Mouse (Mus musculus) intestine, postnatal 0 days (tissue): ENCODE data around the gene Camta1. TPM values are rescaled to one million over a fixed set of nuclear protein-coding genes. Genes with fewer than 3 reads are reported as not detected.
A peak's percentile ranks its signal among the peaks of the same experiment; 100 is the strongest.

Source experiments
- ATAC-seq: fragments of 200-750 bp; cut with Nextera tagmentation; 2 replicates; pipeline ENCODE4 v1.8.0; 2017; ENCODE audit warnings: mild to moderate bottlenecking, moderate TSS enrichment, moderate library complexity
- H3K27ac ChIP-seq: fragments of 300-500 bp; sonication (generic); 2 replicates; pipeline ENCODE4 v1.5.1; 2014; ENCODE audit warnings: mild to moderate bottlenecking, low read depth, low read length, moderate library complexity
- H3K27me3 ChIP-seq: fragments of 300-500 bp; sonication (generic); replicated peaks from 2 replicates; pipeline ENCODE4 v1.6.1; 2014; ENCODE audit warnings: low read length, mixed read lengths; ENCODE audit not compliant: control insufficient read depth, insufficient read depth
- H3K36me3 ChIP-seq: fragments of 300-500 bp; sonication (generic); 2 replicates; pipeline ENCODE4 v1.6.1; 2014; ENCODE audit warnings: mild to moderate bottlenecking, moderate library complexity; ENCODE audit not compliant: control insufficient read depth, insufficient read depth
- H3K4me1 ChIP-seq: fragments of 300-500 bp; sonication (generic); replicated peaks from 2 replicates; pipeline ENCODE4 v1.6.1; 2014; ENCODE audit warnings: antibody characterized with exemption, low read length, mixed read lengths; ENCODE audit not compliant: control insufficient read depth, insufficient read depth
- H3K4me2 ChIP-seq: fragments of 300-500 bp; sonication (generic); replicated peaks from 2 replicates; pipeline ENCODE4 v1.6.1; 2014; ENCODE audit warnings: low read depth, mild to moderate bottlenecking, moderate library complexity
- H3K4me3 ChIP-seq: fragments of 300-500 bp; sonication (generic); 2 replicates; pipeline ENCODE4 v1.5.1; 2014; ENCODE audit warnings: low read depth, low read length
- H3K9ac ChIP-seq: fragments of 300-500 bp; sonication (generic); 2 replicates; pipeline ENCODE4 v1.6.1; 2014; ENCODE audit warnings: mild to moderate bottlenecking, low read depth, low read length
- H3K9me3 ChIP-seq: fragments of 300-500 bp; sonication (generic); 2 replicates; pipeline ENCODE4 v1.6.1; 2016; ENCODE audit warnings: mixed run types; ENCODE audit not compliant: control insufficient read depth
- CTCF ChIP-seq: sonication (generic); IDR thresholded peaks from 2 replicates; pipeline ENCODE4 v1.5.1; 2016; ENCODE audit warnings: low read depth, mild to moderate bottlenecking, control low read depth, antibody characterized with exemption, moderate library complexity
- WGBS: fragments of 180-500 bp; shearing (Covaris S2); extraction: QIAGEN DNeasy Blood & Tissue Kit; methylation state at CpG from one replicate; pipeline ENCODE4 v1.1.7; 2014; 5-methylcytosine and 5-hydroxymethylcytosine counted together
- polyA plus RNA-seq: library from polyadenylated mRNA; unstranded; fragments of >200 nt; fragmentation: Nextera tagmentation; extraction: Ambion mirVana; gene quantifications from 2 replicates; pipeline ENCODE4 v1.2.1, GENCODE M21; 2015

Camta1 gene
- polyA plus RNA-seq, 1 experiment from 2014 or later, result 54.1 TPM

DNA sequence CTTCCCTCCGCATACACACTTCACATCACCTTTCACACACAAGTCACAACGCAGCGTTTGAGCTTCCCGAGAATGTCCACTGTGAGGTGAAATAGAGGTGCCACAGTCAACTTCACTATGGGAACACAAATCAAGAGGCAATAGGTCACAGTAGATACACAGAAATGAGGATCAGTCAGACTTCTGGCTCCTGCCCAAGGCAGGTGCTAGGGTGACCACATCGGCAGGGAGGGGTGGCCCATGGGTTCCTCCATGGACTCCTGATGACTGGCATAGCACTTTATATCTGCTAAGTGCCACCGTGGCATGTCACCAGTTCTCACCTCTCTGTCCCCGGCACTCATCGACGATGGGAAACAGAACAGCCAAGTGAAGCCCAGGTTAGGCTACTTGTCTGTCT, 863.0 kb downstream of the Camta1 start:
- H3K4me3 ChIP-seq, result no peak overlapping the region
- no peaks in the 10 kb centered on the region for H3K4me1 ChIP-seq
- no peak for ATAC-seq
- H3K4me2 ChIP-seq, result no peak overlapping the region
- no peak overlapping the region for H3K27ac ChIP-seq
- TF ChIP-seq CTCF, result no peak
- 92% methylated on average over 9 of the region's 9 CpGs for WGBS
- H3K9ac ChIP-seq, result no peak overlapping the region
- H3K9me3 ChIP-seq, result no peaks in the 10 kb centered on the region
- no peaks in the 10 kb centered on the region for H3K27me3 ChIP-seq
- H3K36me3 ChIP-seq, result no peaks in the 10 kb centered on the region

DNA sequence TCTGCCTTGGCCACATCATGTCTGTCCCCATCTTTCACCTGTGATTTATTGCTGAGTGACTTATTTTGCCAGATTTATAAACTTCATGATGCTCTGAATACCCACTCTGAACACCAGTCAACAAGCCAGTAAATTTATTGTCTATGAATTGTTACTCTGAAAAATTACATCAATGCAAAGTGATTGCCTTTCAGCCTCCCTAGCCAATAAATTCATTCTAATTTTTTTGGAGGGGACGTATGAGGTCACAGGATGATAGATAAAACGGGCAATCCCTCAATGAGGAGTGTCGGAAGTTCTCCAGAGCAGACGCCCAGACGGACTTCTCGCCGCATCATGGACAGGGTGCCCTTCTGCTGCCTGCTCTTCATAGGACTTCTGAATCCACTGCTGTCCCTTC, 864.9 kb downstream of the Camta1 start, which contains the start of gene Uts2:
Gene Uts2 (plus strand): TSS at position 301 of the 400 bp plus-strand sequence.
- Histone ChIP-seq H3K27ac (no peak within 1 kb of the TSS), H3K27me3 (no peaks in the 10 kb centered on the region), H3K4me3 (no peak within 1 kb of the TSS), H3K9ac (no peak within 1 kb of the TSS), H3K9me3 (no peaks in the 10 kb centered on the region), H3K4me2 (no peak within 1 kb of the TSS), H3K4me1 (no peaks in the 10 kb centered on the region), H3K36me3 (no peaks in the 10 kb centered on the region)
- TF ChIP-seq CTCF, result no peak
- ATAC-seq, result no peak
- WGBS, result 87% methylated on average over 7 of the region's 7 CpGs

DNA sequence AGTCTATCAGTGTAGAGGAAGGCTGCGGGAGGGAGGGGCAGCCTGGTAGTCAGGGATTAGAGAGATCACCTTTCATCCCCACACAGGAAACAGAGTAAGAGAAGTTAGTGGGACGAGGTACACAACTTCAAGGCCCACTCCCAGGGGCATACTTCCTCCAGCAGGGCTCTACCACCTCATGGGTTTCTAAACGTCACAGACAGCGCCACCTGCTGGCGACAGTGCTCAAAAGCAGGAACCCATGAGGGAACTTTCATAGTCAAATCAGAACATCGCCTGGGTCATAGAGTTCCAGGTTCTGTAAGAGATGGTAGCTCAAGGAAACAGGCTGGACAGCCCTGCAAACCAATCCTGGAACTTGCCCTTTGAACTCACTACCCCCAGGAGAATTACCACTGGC, 871.5 kb downstream of the Camta1 start:
- H3K4me1 ChIP-seq, result no peaks in the 10 kb centered on the region
- TF ChIP-seq CTCF, result peak; percentile 63
- 52% methylated on average over 6 of the region's 6 CpGs for WGBS
- no peaks in the 10 kb centered on the region for H3K27me3 ChIP-seq
- no peak overlapping the region for H3K4me2 ChIP-seq
- no peaks in the 10 kb centered on the region for H3K36me3 ChIP-seq
- no peak for ATAC-seq
- no peak overlapping the region for H3K27ac ChIP-seq
- no peaks in the 10 kb centered on the region for H3K9me3 ChIP-seq
- H3K9ac ChIP-seq, result no peak overlapping the region
- no peak overlapping the region for H3K4me3 ChIP-seq

DNA sequence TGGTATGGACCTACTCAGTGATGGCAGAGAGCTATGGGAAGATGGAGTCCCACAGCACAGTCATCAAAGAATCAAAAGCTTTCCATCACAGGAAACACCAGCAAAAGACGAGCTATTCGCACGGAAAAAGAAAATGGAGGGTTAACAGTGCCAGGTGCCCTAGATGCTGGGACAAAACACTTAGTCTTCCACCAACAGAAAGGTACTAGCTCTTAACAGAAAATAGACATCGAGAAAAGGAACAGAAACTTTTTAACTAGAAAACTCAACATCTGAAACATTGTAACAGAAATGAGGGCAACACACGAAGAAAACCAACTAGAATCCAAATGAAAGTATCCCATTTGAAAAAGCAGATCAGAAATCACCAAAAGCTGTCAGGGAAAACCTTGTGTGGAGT, 881.5 kb downstream of the Camta1 start:
- Histone ChIP-seq H3K4me3 (no peak overlapping the region), H3K4me1 (no peaks in the 10 kb centered on the region), H3K9ac (no peak overlapping the region), H3K9me3 (no peaks in the 10 kb centered on the region), H3K27ac (no peak overlapping the region), H3K4me2 (no peak overlapping the region), H3K36me3 (no peaks in the 10 kb centered on the region), H3K27me3 (no peaks in the 10 kb centered on the region)
- 89% methylated on average over 5 of the region's 5 CpGs for WGBS
- ATAC-seq, result no peak
- TF ChIP-seq CTCF, result no peak

DNA sequence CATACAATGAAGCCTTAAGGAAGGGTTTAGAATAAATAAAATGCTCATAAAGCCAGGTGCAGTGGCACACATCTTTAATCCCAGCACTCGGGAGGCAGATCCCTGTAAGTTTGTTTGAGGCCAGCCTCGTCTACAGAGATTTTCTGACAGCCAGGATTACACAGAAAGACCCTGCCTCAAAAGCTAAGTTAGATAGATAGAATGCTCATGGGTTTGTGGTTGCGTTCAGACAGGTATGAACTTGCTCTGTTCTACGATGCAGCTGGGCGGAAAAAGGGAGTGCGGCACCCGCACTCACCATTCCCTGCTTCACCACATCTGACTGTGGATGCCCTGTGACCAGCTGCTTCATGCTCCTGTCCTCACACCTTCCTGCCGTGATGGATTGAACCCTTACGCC, 882.2 kb downstream of the Camta1 start:
- TF ChIP-seq CTCF, result no peak
- H3K27ac ChIP-seq, result no peak overlapping the region
- no peaks in the 10 kb centered on the region for H3K4me1 ChIP-seq
- H3K9me3 ChIP-seq, result no peaks in the 10 kb centered on the region
- H3K4me2 ChIP-seq, result no peak overlapping the region
- H3K27me3 ChIP-seq, result no peaks in the 10 kb centered on the region
- no peak overlapping the region for H3K9ac ChIP-seq
- ATAC-seq, result no peak
- H3K36me3 ChIP-seq, result no peaks in the 10 kb centered on the region
- H3K4me3 ChIP-seq, result no peak overlapping the region
- 78% methylated on average over 9 of the region's 9 CpGs for WGBS

- 86% methylated on average over 21 of the region's 21 CpGs for WGBS
- Histone ChIP-seq H3K27me3 (no peaks in the 10 kb centered on the region), H3K9me3 (no peaks in the 10 kb centered on the region), H3K4me3 (no peak overlapping the region), H3K4me2 (no peak overlapping the region), H3K9ac (no peak overlapping the region), H3K27ac (no peak overlapping the region), H3K4me1 (no peaks in the 10 kb centered on the region), H3K36me3 (no peaks in the 10 kb centered on the region)
- TF ChIP-seq CTCF, result no peak
- no peak for ATAC-seq
Measured at GRCm38 (mm10) chr4:150978156-150978910, 883.3 kb downstream of the Camta1 start.
